Mouse (Mus musculus): Measurements from ENCODE around the gene Tsc22d3. TPM values are rescaled to one million over a fixed set of nuclear protein-coding genes. Genes with fewer than 3 reads are reported as not detected.
"Not testable (repeated sequence)": the region's sequence is repeated elsewhere in the genome, so short reads cannot be mapped to it uniquely, and the experiment has no call there.

Gene Tsc22d3
- total RNA-seq, 2 experiments from 2014 or later = 239 to 501 TPM

GRCm38 (mm10) chrX:140567711-140568407 is 32.6 kb downstream of the Tsc22d3 start:
- DNase-seq (ENCODE audit: low spot score) = peak; percentile 63

- no peak for DNase-seq (ENCODE audit: low spot score)
Observed at GRCm38 (mm10) chrX:140565759-140566158, 34.7 kb downstream of the Tsc22d3 start.

GRCm38 (mm10) chrX:140565212-140565611 is 35.2 kb downstream of the Tsc22d3 start:
- DNase-seq (ENCODE audit: low spot score) = no peak

- no peak for DNase-seq (ENCODE audit: low spot score)
Observed at GRCm38 (mm10) chrX:140564777-140565176, 35.7 kb downstream of the Tsc22d3 start.

- DNase-seq (ENCODE audit: low spot score) = peak; percentile 87
Observed at GRCm38 (mm10) chrX:140558176-140558844, 42.1 kb downstream of the Tsc22d3 start.

- DNase-seq (ENCODE audit: low spot score) = peak; percentile 69
Observed at GRCm38 (mm10) chrX:140555965-140556364, 44.5 kb downstream of the Tsc22d3 start.

- no peak for DNase-seq (ENCODE audit: low spot score)
Observed at GRCm38 (mm10) chrX:140555423-140555822, 45.0 kb downstream of the Tsc22d3 start.

- DNase-seq (ENCODE audit: low spot score) = no peak
Observed at GRCm38 (mm10) chrX:140547660-140548419, 52.6 kb downstream of the Tsc22d3 start.

- peak; percentile 79 for DNase-seq (ENCODE audit: low spot score)
Observed at GRCm38 (mm10) chrX:140544737-140545136, 55.7 kb downstream of the Tsc22d3 start.

GRCm38 (mm10) chrX:140542938-140543673 is 57.4 kb downstream of the Tsc22d3 start:
- peak; percentile 91 for DNase-seq (ENCODE audit: low spot score)

- no peak for DNase-seq (ENCODE audit: low spot score)
Observed at GRCm38 (mm10) chrX:140542474-140542845, 58.0 kb downstream of the Tsc22d3 start.

GRCm38 (mm10) chrX:140541711-140542473 is 58.6 kb downstream of the Tsc22d3 start:
- DNase-seq (ENCODE audit: low spot score) = no peak

- DNase-seq (ENCODE audit: low spot score) = no peak
Observed at GRCm38 (mm10) chrX:140540500-140541114, 59.9 kb downstream of the Tsc22d3 start.

- not testable (repeated sequence) for DNase-seq (ENCODE audit: low spot score)
Observed at GRCm38 (mm10) chrX:140539831-140540230, 60.6 kb downstream of the Tsc22d3 start.

- no peak for DNase-seq (ENCODE audit: low spot score)
Observed at GRCm38 (mm10) chrX:140539111-140539680, 61.3 kb downstream of the Tsc22d3 start.

GRCm38 (mm10) chrX:140538649-140539048 is 61.8 kb downstream of the Tsc22d3 start:
- DNase-seq (ENCODE audit: low spot score) = no peak

- peak; percentile 66 for DNase-seq (ENCODE audit: low spot score)
Observed at GRCm38 (mm10) chrX:140537662-140538061, 62.8 kb downstream of the Tsc22d3 start.

GRCm38 (mm10) chrX:140535487-140535886 is 65.0 kb downstream of the Tsc22d3 start:
- no peak for DNase-seq (ENCODE audit: low spot score)

- no peak for DNase-seq (ENCODE audit: low spot score)
Observed at GRCm38 (mm10) chrX:140534306-140534705, 66.2 kb downstream of the Tsc22d3 start.

GRCm38 (mm10) chrX:140532325-140532724 is 68.1 kb downstream of the Tsc22d3 start:
- no peak for DNase-seq (ENCODE audit: low spot score)
